Mouse (Mus musculus): ENCODE results near the gene Tmem102.
A peak's percentile ranks its signal among the peaks of the same experiment; 100 is the strongest.

Gene Tmem102

DNA sequence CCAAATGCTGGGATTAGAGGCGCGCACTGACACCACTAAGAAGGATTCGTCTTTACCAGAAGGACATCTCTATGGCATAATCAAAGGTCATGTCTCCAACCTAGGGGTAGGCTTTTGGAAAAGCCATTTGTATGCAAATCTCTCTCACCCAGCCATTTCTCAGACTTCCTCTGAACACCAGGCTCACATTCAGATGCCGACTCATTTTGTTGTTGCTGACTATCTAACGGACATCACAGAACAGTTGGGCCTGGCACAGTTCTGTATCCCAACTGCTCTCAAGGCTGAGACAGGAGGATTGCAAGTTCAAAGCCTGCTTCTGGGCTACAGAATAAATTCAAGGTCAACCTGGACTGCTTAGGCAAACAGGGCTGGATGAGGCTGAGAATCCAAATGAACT lies 18.1 kb downstream of the Tmem102 start:
- no peak for DNase-seq (ENCODE audit: low spot score)

DNA sequence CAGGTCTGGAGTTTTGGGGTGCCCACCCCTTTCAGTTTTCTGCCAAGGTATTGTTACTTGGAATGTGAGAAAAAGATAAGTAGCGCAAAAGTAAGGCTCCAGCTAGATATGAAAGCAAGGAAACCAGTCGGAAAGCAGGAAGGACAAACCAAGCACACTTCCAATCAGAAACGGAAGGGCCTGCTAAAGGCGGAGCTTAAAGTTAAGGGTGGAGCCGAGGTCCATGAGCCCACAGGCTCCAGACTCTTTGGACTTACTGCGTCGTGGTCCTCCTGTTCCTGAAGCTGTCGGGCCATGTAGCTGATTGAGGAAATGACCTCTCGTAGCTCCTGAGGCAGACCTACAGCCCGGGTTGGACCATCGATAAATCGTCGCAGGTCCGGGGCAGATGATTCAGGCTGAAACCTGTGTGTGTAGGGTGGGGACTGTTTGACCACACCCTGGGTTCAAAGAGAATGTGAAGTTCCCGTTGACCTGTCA lies 20.6 kb downstream of the Tmem102 start:
- DNase-seq (ENCODE audit: low spot score) = no peak

DNA sequence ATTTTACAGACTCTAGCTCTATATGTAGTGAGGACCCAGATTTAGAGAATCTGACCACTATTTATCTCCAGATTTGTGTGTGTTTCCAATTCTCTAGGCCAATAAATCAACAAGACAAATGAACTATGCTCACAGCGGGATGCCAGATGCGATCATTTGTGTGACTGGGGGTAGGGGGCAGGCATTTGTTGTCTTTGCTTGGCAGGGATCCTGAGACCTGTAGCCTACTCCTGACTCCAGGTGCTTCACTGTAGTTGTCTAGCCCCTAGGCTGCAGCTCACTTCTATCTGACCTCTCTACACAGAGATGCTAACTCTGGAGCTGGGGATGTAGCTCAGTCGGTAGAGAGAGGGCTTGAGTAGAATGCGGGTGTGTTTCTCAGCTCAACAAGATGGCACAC lies 23.6 kb downstream of the Tmem102 start:
- DNase-seq (ENCODE audit: low spot score) = no peak

DNA sequence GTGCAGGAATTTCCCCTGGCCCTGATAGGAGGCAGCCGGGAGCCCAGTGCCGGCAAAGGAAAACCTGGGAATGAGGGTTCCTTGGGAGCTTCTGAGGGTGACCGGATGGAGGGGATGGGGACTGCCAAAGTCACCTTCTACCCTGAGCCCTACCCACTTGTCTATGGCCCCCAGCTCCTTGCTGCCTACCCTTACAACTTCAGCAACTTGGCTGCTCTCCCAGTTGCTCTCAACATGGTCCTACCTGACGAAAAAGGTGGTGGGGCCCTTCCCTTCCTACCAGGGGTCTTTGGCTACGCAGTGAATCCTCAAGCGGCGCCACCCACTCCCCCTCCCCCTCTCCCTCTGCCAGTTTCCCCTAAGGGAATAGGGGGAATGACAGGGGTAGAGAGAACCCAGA lies 26.4 kb downstream of the Tmem102 start:
- DNase-seq (ENCODE audit: low spot score) = no peak

DNA sequence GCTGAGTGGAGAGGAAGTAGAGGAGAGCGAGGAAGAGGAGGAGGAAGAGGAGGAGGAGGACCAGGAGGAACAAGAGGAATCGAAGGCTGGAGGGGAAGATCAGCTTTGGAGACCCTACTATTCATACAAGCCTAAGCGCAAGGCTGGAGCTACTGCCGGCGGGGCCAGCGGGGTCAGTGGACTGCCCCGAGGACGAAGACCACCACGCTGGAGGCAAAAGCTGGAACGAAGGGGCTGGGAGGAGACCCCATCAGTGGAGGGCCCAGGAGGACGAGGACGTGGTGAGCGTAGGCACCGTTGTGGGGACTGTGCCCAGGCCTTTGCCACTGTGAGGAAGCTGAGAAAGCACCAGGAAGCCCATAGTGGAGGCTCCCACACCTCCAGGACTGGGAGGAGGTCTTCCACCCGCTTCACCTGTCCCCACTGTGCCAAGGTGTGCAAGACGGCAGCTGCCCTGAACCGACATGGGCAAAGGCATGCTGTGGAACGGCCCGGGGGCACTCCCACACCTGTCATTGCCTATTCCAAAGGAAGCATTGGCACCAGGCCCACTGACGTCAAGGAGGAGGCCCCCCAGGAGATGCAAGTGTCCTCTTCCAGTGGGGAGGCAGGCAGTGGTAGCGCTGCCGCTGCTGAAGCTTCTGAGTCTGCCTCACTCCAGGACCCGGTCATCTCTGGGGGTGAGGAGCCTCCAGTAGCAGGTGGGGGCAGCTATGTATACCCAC lies 27.0 kb downstream of the Tmem102 start:
- DNase-seq (ENCODE audit: low spot score) = no peak

DNA sequence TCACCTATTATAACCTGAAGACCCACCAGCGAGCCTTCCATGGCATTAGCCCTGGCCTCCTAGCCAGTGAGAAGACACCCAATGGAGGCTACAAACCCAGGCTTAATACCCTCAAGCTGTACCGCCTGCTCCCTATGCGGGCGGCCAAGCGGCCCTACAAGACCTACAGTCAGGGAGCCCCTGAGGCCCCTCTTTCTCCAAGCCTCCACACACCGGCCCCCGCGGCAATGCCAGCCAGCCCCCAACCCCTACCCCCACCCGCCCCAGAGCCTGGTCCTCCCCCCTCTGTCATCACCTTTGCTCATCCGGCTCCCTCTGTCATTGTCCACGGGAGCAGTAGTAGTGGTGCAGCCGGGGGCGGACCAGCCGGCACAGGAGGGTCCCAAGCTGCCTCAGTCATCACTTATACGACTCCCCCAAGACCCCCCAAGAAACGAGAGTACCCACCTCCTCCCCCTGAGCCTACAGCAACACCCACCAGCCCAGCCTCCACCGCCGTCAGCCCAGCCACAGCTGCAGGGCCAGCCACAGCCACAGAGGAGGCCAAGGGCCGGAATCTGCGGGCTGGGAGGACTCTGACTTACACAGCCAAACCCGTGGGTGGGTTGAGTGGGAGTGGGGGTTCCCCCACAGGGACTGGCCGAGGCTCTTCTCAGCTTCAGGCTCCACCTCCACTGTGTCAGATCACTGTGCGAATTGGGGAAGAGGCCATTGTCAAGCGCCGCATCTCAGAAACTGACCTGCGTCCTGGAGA lies 27.7 kb downstream of the Tmem102 start:
- DNase-seq (ENCODE audit: low spot score) = no peak

DNA sequence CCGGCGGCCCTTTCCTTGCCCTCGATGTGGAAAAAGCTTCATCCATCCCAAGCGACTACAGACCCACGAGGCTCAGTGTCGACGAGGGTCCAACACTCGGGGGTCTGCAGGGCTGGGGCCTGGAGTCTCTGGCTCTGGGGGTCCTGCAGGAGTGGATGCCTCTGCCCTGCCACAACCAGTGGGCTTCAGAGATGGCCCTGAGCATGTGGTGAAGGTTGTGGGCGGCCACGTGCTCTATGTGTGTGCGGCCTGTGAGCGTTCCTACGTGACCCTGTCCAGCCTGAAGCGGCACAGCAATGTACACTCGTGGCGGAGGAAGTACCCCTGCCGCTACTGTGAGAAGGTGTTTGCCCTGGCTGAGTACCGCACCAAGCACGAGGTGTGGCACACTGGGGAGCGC lies 28.9 kb downstream of the Tmem102 start:
- no peak for DNase-seq (ENCODE audit: low spot score)

DNA sequence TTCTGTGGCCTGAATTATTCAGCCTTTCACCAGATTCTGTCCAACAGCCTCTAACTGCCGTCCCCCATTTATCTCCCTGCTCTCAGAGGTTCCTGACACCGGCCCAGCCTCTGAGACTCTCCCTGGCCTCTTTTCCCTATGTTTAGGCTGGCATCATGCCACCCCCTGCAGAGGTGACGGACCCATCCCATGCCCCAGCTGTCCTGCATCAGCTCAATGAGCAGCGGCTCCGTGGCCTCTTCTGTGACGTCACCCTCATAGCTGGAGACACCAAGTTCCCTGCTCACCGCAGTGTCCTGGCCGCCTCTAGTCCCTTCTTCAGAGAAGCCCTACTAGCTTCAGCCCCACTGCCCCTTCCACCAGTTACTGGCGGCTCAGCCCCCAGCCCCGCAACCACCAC lies 29.7 kb downstream of the Tmem102 start:
- DNase-seq (ENCODE audit: low spot score) = no peak

DNA sequence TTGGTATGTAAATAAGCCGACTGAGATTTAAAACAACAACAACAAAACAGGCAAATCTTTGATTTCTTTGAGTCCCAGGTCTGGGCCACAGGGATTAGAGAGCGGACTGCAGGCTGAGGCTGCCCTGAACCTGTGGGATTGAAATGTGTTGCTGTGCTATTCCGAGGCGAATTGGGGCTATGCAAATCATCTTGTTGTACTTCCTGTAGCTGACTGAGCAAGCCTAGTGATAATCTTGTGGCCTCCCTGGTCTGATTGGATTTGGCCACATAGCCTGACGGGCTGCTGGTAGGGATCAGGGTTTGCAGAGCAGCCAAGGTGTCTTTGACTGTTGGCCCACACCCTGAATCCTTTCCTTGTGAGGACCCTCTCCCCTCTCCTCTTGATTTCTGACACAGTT lies 30.5 kb downstream of the Tmem102 start:
- no peak for DNase-seq (ENCODE audit: low spot score)

DNA sequence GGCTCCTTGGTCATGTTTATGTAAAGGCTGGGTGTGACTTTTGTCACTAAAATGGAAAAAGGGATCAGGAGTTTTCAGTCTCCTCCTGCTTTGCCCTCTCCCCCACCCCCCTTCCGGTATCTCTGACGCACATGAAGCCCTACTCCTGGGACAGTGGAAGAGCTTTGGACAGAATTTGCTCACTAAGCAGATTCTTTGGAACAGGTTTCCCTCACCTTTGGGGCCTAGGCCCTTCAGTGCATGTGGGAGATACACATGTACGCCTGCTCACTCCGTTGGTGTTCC lies 37.9 kb downstream of the Tmem102 start:
- DNase-seq (ENCODE audit: low spot score) = no peak

DNA sequence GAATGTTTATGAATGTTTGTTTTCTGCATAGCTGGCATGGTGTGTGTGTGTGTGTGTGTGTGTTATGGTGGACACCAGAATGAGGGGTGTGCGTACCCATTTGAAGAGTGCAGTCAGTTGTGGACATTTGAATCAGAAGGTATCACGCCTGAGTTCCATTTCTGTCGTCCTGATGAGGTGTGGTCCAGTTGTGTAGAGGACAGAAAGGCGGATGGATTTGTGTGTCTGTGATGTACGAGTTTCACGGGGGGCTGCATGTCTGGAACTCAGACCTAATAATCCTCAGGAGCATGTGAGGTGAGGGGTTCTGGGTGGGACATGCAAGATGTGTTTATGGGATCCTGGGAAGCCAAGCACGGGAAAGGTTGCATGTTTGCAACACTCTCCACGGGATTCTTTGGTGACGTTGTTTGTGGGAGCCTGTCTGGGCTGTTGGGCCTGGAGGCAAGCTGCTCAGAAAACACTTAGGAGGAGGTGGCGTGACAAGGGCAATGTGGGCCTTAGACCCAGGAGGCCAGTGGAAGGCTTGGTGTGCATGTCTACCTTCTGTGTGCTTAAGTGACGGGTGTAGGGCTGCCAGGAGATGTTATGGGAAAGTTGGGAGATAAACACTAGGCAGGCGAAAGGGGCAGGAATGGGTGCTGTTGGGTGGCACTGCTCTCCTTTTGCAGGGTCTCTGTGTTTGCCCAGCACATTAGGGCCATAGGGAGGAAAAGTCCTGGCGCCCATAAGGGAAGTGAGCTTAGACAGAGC lies 38.4 kb downstream of the Tmem102 start:
- no peak for DNase-seq (ENCODE audit: low spot score)

DNA sequence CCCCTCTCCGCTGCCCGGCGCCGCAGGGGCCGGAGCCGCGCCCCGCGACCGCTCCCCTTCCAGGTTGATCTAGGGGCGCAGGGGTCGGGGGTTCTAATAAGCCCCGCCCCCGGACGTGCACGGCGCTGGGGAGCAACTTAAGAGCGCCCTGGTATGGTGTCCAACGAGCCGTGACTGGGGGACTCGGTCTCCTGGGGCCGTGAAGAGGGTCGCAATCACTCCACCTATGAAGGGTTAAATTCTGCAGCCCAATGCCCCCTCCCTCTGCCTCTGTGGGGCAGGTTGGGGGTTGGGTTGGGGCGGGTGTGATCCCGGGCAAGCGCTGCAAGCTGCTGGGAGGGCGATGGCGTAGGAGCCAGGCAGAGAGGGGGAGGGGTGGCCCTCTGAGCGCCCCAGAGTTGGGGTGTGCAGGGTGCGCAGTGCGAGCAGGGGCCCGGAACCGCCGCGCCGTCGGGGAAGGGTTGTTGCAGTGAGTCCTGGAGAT lies 39.3 kb downstream of the Tmem102 start:
- peak; percentile 47 for DNase-seq (ENCODE audit: low spot score)

DNA sequence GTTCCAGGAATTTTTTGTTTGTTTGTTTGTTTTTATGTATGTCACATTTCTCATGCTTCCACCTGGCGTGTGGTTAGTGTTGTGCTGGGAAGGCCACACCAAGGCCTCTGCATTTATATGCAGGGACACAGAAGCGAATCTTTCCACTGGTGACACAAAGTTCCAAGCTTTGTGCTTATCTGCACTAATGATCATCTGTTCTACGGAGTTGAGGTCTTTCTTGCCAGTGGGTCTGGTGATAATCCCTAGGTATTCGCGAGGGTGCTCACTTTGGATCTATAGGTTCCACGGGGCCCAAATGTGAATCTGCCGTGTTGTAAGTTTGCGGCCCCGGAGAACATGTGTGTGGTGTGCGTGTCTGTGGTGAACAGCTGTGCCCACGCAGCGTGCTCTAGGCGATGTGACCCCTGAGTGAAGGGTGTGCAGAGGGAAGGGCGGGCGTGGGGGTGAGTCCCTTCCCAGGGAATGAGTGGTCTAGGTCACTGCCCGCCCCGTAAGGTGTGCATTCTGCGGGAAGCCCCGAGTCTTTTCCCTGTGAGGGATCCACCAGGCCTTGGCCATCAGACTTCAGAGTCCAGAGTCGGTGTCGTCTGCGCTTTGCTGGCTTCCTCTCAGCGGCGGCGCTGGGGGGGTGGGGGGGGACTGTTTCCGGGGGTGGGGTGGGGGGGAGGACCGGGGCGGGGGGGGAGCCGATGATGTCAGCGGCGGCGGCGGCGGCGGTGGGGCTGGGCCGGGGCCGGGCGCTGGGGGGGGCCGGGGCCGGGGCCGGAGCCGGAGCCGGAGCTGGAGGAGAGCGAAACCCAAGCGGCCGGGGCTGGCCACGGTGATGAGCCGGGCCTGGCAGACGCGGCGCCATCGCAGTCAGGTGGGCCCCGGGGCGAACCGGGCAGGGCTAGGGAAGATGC lies 40.0 kb downstream of the Tmem102 start, which contains the start of gene Zbtb4:
Zbtb4 (plus strand) TSS at position 692 of the 905 bp plus-strand sequence.
- no peak for DNase-seq (ENCODE audit: low spot score)

DNA sequence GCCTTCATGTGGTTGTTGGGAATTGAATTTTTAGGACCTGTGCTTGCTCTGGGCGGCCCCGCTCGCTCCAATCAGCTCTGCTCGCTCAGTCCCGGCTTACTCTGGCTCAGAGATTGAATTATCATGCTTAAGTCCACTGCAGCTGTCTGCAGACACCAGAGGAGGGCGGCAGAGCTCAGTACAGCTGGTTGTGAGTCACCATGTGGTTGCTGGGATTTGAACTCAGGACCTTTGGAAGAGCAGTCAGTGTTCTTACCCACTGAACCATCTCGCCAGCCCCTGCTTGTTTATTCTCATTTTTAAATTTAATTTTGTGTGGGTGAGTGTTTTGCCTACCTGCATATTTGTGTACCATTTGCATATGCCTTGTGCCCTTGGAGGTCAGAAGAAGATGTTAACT lies 41.9 kb downstream of the Tmem102 start:
- DNase-seq (ENCODE audit: low spot score) = no peak

DNA sequence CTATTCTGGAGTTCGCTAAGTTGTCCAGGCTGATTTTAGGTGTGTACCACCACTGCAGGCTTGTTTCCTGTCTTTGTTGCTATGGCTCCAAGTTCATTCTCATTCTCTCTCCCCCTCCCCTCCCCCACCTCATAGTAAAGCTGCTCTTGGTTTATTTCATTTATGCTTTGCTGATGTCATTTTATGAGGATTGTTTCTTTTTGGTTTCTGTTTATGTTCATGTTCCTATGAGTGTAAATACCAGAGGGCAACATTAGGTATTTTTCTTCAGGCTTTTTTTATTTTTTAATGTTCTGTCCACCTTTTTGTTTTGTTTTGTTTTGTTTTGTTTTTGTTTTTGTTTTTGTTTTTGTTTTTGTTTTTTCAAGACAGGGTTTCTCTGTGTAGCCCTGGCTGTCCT lies 43.6 kb downstream of the Tmem102 start, which contains the start of gene Slc35g3:
Slc35g3 (minus strand) TSS at position 101 of the 400 bp plus-strand sequence.
- DNase-seq (ENCODE audit: low spot score) = no peak

DNA sequence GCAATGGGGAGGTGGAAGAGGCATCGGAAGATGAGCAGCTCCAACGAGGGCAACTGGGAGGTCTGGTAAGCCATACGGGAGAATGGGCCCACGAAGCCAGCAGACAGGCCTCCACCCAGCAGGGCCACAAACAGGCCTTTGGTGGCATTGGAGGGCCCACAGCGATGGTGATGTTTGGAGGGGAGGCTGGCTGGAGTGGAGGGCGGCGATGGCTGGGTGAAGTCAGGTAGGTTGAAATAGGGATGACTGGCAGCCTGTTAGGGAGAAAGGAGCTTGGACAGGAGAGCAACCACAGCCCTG lies 44.6 kb downstream of the Tmem102 start:
- DNase-seq (ENCODE audit: low spot score) = no peak

DNA sequence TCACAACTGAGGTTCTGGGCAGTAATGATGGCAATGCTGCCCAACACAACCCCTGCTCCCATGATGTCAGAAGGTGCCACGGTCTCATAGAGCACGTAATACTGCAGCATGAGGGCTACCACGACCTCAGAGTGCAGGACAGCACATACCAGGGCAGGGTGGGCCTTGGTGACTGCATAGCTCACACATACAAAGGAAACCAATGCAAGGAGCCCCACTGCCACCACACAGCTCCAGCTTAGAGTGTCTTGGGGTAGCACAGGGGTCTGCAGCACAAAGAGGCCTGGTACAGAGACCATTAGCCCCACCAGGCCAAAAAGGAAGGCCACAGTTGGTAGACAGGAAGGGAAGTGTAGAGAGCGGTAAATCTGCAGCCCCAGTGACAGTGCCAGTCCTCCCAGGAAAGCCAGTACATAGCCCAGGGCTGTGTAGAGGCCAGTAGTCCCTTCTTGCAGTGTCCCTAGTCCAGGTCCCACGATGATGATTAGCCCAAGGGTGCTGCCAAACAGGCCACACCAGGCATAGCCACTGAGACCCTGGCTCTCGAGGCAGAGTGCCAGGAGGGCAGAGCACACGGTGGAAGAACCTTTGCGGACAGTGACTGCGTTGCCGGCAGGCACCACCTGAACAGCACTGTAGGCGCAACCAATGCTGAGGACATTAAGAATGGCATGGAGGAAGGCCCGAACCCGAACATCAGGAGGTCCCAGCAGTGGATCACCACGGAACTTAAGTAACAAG lies 45.1 kb downstream of the Tmem102 start:
- no peak for DNase-seq (ENCODE audit: low spot score)

DNA sequence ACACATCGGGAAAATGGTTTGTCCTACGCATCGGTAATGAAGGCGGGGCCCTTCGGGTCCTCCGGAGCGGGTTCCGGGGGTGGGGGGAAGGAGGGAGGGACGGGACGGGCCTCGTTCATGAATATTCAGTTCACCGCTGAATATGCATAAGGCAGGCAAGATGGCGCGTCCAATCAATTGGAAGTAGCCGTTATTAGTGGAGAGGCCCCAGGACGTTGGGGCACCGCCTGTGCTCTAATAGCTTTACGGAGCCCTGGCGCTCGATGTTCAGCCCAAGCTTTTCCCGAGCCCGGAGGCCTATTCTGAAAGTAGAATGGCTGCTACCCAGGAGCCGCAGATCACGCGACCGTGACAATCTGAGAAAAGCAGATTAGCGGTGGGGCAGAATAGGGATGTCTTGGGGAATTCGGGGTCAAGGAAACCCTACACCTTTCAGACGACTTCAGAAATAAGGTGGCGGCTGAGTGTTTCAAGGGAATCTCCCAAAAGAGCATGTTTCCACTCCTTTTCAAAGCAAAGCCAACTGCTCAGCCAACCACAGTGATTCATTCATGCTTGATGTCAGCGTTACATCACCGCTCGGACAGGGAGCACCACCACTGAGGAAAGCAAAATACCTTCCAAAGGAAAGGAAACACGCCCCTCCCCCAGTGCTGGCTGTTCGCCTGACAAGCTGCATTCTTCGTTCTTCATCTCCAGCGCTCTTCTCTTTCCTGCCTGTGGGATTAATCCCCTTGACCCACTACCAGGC lies 46.3 kb downstream of the Tmem102 start:
- DNase-seq (ENCODE audit: low spot score) = no peak

DNA sequence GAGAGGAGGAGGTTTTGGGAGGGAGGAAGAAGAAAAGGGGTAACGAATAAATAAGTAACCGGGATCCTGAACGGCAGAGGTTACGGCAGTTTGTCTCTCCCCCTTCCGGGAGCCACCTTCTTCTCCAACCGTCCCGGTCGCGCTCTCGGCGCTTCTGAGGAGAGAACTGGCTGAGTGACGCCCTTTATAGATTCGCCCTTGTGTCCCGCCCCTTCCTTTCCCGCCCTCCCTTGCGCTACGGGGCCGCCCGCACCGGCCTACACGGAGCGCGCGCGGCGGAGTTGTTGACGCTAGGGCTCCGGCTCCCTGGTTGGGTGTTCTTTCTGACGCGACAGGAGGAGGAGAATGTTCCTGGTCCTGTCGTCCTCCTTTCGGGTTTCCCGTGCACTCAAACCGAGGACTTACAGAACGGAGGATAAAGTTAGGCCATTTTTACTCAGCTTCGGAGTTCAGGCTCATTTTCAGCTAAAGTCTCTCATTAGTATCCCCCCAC lies 46.9 kb downstream of the Tmem102 start, which contains the start of gene Polr2a:
Polr2a (minus strand) TSS at position 160 of the 493 bp plus-strand sequence.
- peak; percentile 98 for DNase-seq (ENCODE audit: low spot score)

DNA sequence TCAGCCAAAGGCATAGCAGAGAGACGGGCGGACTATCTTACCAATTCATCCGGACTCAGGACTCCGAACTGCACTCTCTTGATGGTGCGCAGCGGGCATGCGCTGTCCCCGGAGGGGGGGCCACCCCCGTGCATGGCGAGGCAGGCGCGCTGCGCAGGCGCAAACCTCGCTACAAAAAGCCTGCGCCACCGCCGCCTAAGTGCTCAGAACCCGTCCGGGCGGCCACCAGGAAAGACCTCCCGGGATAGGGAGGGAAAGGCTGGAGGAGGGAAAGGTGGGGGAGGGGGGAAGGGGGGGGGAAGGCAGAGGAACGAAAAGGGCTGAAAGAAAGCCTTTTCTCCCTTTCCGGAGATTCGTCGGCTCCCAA lies 47.4 kb downstream of the Tmem102 start:
- peak; percentile 94 for DNase-seq (ENCODE audit: low spot score)
